Mouse (Mus musculus): ENCODE measurements around the gene Zfp91. TPM values are rescaled to one million over a fixed set of nuclear protein-coding genes. Genes with fewer than 3 reads are reported as not detected.
"Not testable (repeated sequence)": the region's sequence is repeated elsewhere in the genome, so short reads cannot be mapped to it uniquely, and the experiment has no call there.

The Zfp91 gene
- polyA plus RNA-seq, 1 experiment from 2014 or later: 10.3 TPM

DNA sequence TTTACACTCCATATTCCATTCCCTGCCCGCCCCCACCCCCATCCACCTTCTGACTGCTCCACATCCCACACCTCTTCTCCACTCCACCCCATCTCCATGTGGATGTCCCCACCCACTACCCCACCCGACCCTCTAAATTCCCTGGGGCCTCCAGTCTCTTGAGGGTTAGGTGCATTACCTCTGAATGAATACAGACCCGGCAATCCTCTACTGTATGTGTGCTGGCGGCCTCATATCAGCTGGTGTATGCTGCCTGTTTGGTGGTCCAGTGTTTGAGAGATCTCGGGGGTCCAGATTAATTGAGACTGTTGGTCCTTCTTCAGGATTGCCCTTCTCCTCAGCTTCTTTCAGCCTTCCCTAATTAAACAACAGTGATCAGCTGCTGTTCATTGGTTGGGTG is 75.0 kb downstream of the Zfp91 start:
- WGBS: 83% methylated on average over 5 of the region's 5 CpGs
- ATAC-seq (ENCODE audit: insufficient number of reproducible peaks, insufficient read depth, low FRiP score, low read depth); H3K36me3 ChIP-seq (ENCODE audit: control insufficient read depth, insufficient read depth, low read length); H3K27me3 ChIP-seq (ENCODE audit: control insufficient read depth, insufficient read depth, low read length); H3K4me3 ChIP-seq (ENCODE audit: control insufficient read depth in 1 of 2, insufficient read depth in 1 of 2, low read depth in 1 of 2, low read length in 2 of 2); H3K27ac ChIP-seq (replicated peaks in 1 of 2; ENCODE audit: control insufficient read depth in 1 of 2, insufficient read depth in 1 of 2, low read depth in 2 of 2, low read length in 2 of 2); H3K4me2 ChIP-seq (ENCODE audit: low read length); H3K9me3 ChIP-seq (ENCODE audit: control insufficient read depth, low read length); H3K4me1 ChIP-seq (ENCODE audit: control insufficient read depth in 2 of 2, insufficient read depth in 2 of 2, low read length in 2 of 2); H3K9ac ChIP-seq (ENCODE audit: low read length): not testable (repeated sequence)

DNA sequence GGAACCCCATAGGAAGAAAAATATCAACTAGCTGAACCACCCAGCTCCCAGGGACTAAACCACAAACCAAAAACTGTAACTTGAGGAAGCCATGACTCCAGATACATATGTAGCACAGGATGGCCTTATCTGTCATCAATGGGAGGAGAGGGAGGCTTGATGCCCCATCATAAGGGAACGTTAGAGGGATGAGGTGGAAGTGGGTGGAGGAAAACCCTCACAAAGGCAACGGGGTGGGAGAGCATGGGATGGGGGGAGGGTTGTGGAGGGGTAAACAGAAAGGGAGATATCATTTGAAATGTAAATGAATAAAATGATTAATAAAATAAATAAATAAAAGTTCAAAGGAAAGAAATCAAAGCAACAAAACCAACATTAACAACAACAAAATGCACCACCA is 75.5 kb downstream of the Zfp91 start:
- no peak for ATAC-seq (ENCODE audit: insufficient number of reproducible peaks, insufficient read depth, low FRiP score, low read depth)
- no peaks in the 10 kb centered on the region for H3K36me3 ChIP-seq (ENCODE audit: control insufficient read depth, insufficient read depth, low read length)
- WGBS: 55% methylated on average over 2 of the region's 2 CpGs

DNA sequence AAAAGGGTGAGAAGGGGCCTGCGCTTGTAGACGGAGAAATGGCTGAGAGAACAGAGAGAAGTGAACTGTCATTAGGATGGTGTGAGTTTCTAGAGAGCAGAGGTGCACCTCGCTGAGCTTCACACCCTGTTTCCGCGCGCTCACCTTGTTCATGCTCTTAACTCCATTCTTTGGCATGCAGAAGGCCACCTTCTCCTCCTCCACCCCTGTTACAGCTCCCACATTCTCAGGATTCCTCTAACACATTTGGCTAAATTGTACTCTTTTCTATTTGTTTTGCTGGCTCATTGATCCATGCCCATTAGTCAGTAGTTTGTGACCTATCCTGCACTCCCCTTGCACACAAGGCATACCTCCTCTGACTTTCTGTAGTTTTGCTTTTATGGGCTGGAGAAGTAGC is 76.7 kb downstream of the Zfp91 start:
- Histone ChIP-seq H3K9me3 (ENCODE audit: control insufficient read depth, low read length) (no peaks in the 10 kb centered on the region), H3K27ac (replicated peaks in 1 of 2; ENCODE audit: control insufficient read depth in 1 of 2, insufficient read depth in 1 of 2, low read depth in 2 of 2, low read length in 2 of 2) (no peak overlapping the region), H3K9ac (ENCODE audit: low read length) (no peak overlapping the region), H3K36me3 (ENCODE audit: control insufficient read depth, insufficient read depth, low read length) (no peaks in the 10 kb centered on the region), H3K4me2 (ENCODE audit: low read length) (no peak overlapping the region), H3K4me3 (ENCODE audit: control insufficient read depth in 1 of 2, insufficient read depth in 1 of 2, low read depth in 1 of 2, low read length in 2 of 2) (no peak overlapping the region), H3K4me1 (ENCODE audit: control insufficient read depth in 2 of 2, insufficient read depth in 2 of 2, low read length in 2 of 2) (no peaks in the 10 kb centered on the region), H3K27me3 (ENCODE audit: control insufficient read depth, insufficient read depth, low read length) (no peaks in the 10 kb centered on the region)
- no peak for ATAC-seq (ENCODE audit: insufficient number of reproducible peaks, insufficient read depth, low FRiP score, low read depth)
- 77% methylated on average over 6 of the region's 6 CpGs for WGBS

More for the DNA sequence above, 75.5 kb downstream of the Zfp91 start:
- no peaks in the 10 kb centered on the region for H3K4me1 ChIP-seq (ENCODE audit: control insufficient read depth in 2 of 2, insufficient read depth in 2 of 2, low read length in 2 of 2)
- H3K9me3 ChIP-seq (ENCODE audit: control insufficient read depth, low read length): no peaks in the 10 kb centered on the region
- no peak overlapping the region for H3K4me2 ChIP-seq (ENCODE audit: low read length)
- no peak overlapping the region for H3K4me3 ChIP-seq (ENCODE audit: control insufficient read depth in 1 of 2, insufficient read depth in 1 of 2, low read depth in 1 of 2, low read length in 2 of 2)
- H3K27ac ChIP-seq (replicated peaks in 1 of 2; ENCODE audit: control insufficient read depth in 1 of 2, insufficient read depth in 1 of 2, low read depth in 2 of 2, low read length in 2 of 2): no peak overlapping the region
- no peak overlapping the region for H3K9ac ChIP-seq (ENCODE audit: low read length)
- H3K27me3 ChIP-seq (ENCODE audit: control insufficient read depth, insufficient read depth, low read length): no peaks in the 10 kb centered on the region

Other genes with a start within 250 kb of the Zfp91 start
- gene Gm4952, start 196.2 kb downstream of the Zfp91 start, polyA plus RNA-seq (2014; fragmentation: Nextera tagmentation; extraction: Ambion mirVana): not detected in 2 replicates
- not detected in 2 replicates for gene Glyat, start 162.8 kb downstream of the Zfp91 start, polyA plus RNA-seq (2014; fragmentation: Nextera tagmentation; extraction: Ambion mirVana)
- not detected in 2 replicates for gene Olfr1442, start 125.7 kb downstream of the Zfp91 start, polyA plus RNA-seq (2014; fragmentation: Nextera tagmentation; extraction: Ambion mirVana)
- gene Olfr1443, start 118.0 kb downstream of the Zfp91 start, polyA plus RNA-seq (2014; fragmentation: Nextera tagmentation; extraction: Ambion mirVana): not detected in 2 replicates
- gene Keg1, start 100.3 kb downstream of the Zfp91 start, polyA plus RNA-seq (2014; fragmentation: Nextera tagmentation; extraction: Ambion mirVana): not detected in 2 replicates
- 0.41 TPM in 1 of 2 replicates, not detected in the other for gene Cntf, start 30.5 kb downstream of the Zfp91 start, polyA plus RNA-seq (2014; fragmentation: Nextera tagmentation; extraction: Ambion mirVana)
- 0.92 and 2.9 TPM in 2 replicates for gene Lpxn, start 67 bp upstream of the Zfp91 start, polyA plus RNA-seq (2014; fragmentation: Nextera tagmentation; extraction: Ambion mirVana)
- not detected in 2 replicates for gene Gm5244, start 50.6 kb upstream of the Zfp91 start, polyA plus RNA-seq (2014; fragmentation: Nextera tagmentation; extraction: Ambion mirVana)
- gene Olfr1444, start 61.2 kb upstream of the Zfp91 start, polyA plus RNA-seq (2014; fragmentation: Nextera tagmentation; extraction: Ambion mirVana): not detected in 2 replicates
- gene Olfr1445, start 87.7 kb upstream of the Zfp91 start, polyA plus RNA-seq (2014; fragmentation: Nextera tagmentation; extraction: Ambion mirVana): not detected in 2 replicates
- not detected in 2 replicates for gene Olfr1446, start 97.4 kb upstream of the Zfp91 start, polyA plus RNA-seq (2014; fragmentation: Nextera tagmentation; extraction: Ambion mirVana)
- not detected in 2 replicates for gene Olfr1447, start 107.6 kb upstream of the Zfp91 start, polyA plus RNA-seq (2014; fragmentation: Nextera tagmentation; extraction: Ambion mirVana)
- gene Olfr1448, start 128.3 kb upstream of the Zfp91 start, polyA plus RNA-seq (2014; fragmentation: Nextera tagmentation; extraction: Ambion mirVana): not detected in 2 replicates
- gene Olfr1449, start 134.7 kb upstream of the Zfp91 start, polyA plus RNA-seq (2014; fragmentation: Nextera tagmentation; extraction: Ambion mirVana): not detected in 2 replicates
- not detected in 2 replicates for gene Olfr1450, start 154.1 kb upstream of the Zfp91 start, polyA plus RNA-seq (2014; fragmentation: Nextera tagmentation; extraction: Ambion mirVana)
- not detected in 2 replicates for gene Olfr1451, start 198.9 kb upstream of the Zfp91 start, polyA plus RNA-seq (2014; fragmentation: Nextera tagmentation; extraction: Ambion mirVana)
- gene Olfr1453, start 232.2 kb upstream of the Zfp91 start, polyA plus RNA-seq (2014; fragmentation: Nextera tagmentation; extraction: Ambion mirVana): not detected in 2 replicates